Mouse (Mus musculus): Measurements from ENCODE around the gene Eid3. TPM values are rescaled to one million over a fixed set of nuclear protein-coding genes. Genes with fewer than 3 reads are reported as not detected.
A peak's percentile ranks its signal among the peaks of the same experiment; 100 is the strongest.

Eid3 gene
- polyA plus RNA-seq, 1 experiment from 2014 or later = 0.37 TPM

DNA sequence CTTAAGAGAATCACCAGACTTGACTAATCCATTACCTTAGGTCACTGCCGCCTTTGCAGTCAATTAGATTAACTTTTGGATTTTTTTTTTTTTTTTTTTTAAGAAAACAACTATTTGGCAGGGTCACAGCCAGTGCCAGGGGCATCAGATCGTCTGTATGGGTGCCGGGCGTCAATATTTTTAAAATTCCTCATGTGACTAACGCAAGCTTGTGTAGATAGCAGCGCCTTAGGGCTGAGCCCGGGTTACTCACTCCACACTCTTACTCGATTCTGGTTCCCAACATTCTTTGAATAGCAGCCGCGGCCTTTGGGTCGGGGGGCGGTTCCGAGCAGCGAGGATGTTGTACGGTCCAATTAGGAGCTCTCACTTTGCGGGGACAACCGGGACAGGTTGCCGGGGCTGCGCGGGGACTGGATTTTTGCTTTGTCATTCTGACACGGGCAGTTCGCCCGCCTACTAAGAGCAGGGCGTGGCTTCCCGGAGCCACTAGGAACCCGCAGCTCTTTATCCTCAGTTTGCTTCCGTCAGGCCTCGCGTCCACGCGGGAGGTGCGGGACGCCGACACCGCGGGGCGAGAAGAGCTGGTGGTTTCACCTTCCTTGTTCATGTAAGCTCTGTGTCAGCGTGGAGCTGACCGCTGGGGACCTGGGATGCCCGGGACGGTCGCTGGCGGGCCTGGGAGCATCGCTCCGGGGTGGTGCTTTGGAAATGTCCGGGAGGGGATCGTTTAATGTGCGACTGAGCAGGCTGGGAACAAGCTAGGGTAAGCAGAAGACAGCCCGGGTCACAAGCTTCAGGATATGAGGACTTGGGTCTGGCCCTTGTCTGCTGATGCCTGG, 7.5 kb upstream of the Eid3 start:
- Histone ChIP-seq H3K9me3 (ENCODE audit: control insufficient read depth, low read length) (no peaks in the 10 kb centered on the region), H3K4me3 (replicated peaks; ENCODE audit: low read length) (peak overlapping the region; percentile 69), H3K36me3 (ENCODE audit: control insufficient read depth, insufficient read depth) (no peaks in the 10 kb centered on the region), H3K4me1 (replicated peaks; ENCODE audit: control insufficient read depth, insufficient read depth, low read length) (peaks cover 26% of the 10 kb centered on the region), H3K27me3 (replicated peaks; ENCODE audit: control insufficient read depth, insufficient read depth, low read length) (no peaks in the 10 kb centered on the region), H3K9ac (replicated peaks; ENCODE audit: low read depth, low read length) (peak overlapping the region; percentile 95), H3K4me2 (ENCODE audit: low read length) (peak overlapping the region; percentile 77), H3K27ac (ENCODE audit: low read length) (peak overlapping the region; percentile 87)
- under 1% methylated on average over 49 of the region's 49 CpGs for WGBS
- ATAC-seq = peak; percentile 84

DNA sequence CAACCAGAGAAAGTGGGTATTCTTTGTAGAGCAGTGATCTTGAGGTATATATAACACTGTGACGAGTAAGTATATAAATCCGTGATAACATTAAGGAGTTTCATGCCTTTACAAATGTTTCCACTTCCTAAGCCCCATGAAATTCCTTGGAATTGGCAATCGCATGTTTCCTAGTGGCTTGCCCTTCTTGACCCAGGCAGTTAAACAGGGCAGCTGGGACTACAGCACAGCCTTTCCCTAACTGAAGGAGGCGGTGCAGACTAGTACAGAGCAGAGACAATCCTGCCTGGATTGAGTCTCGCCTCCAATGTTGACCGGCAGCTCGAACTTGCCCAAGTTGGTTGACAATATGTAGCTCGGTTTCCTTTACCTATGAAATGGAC, 6.9 kb upstream of the Eid3 start:
- WGBS = 0% methylated on average over 8 of the region's 8 CpGs
- no peaks in the 10 kb centered on the region for H3K27me3 ChIP-seq (replicated peaks; ENCODE audit: control insufficient read depth, insufficient read depth, low read length)
- peak; percentile 62 for ATAC-seq

DNA sequence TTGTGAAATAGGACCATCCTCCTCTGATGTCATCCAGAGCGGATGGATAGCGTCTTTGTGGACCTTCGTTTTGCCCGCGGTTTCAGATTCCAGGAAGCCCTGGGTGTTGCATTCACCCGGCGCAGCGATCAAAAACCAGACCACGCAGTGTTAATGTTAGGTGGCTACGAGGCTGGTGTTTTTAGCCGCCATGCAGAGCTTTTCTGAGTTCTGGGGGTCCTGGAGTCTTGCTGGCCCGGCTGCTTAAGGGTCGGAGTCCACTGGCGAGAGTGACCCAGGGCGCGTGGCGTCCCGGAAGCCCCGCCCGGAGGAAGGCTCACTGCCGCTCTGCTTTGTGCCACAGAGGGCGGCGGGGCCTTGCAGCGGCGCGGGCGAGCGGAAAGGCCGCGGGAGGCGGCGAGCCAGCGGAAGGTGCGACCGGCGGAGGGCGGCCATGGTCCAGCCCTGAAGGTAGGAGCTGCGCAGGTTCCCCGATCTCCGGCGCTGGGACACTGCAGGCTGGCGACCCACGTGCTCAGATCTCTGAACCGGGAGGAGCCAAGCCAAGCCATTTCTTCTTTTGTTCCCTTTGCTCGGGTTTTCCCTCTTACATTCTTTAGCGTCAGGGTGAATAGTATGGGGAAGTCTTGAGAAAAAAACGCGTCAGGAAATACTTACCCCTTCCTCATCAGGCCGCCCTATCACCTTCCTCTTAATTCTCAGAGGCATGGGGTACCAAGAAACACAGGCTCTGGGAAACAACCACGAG, 6.1 kb upstream of the Eid3 start:
- no peaks in the 10 kb centered on the region for H3K9me3 ChIP-seq (ENCODE audit: control insufficient read depth, low read length)
- H3K4me3 ChIP-seq (replicated peaks; ENCODE audit: low read length) = peak overlapping the region; percentile 69
- H3K4me2 ChIP-seq (ENCODE audit: low read length) = peak overlapping the region; percentile 77
- no peaks in the 10 kb centered on the region for H3K27me3 ChIP-seq (replicated peaks; ENCODE audit: control insufficient read depth, insufficient read depth, low read length)
- peaks cover 26% of the 10 kb centered on the region for H3K4me1 ChIP-seq (replicated peaks; ENCODE audit: control insufficient read depth, insufficient read depth, low read length)
- no peaks in the 10 kb centered on the region for H3K36me3 ChIP-seq (ENCODE audit: control insufficient read depth, insufficient read depth)
- ATAC-seq = peak; percentile 48
- H3K27ac ChIP-seq (ENCODE audit: low read length) = peak overlapping the region; percentile 91
- WGBS = under 1% methylated on average over 44 of the region's 50 CpGs
- peak overlapping the region; percentile 95 for H3K9ac ChIP-seq (replicated peaks; ENCODE audit: low read depth, low read length)

More for the DNA sequence above, 6.9 kb upstream of the Eid3 start:
- Histone ChIP-seq H3K4me3 (replicated peaks; ENCODE audit: low read length) (peak overlapping the region; percentile 69), H3K36me3 (ENCODE audit: control insufficient read depth, insufficient read depth) (no peaks in the 10 kb centered on the region), H3K4me1 (replicated peaks; ENCODE audit: control insufficient read depth, insufficient read depth, low read length) (peaks cover 26% of the 10 kb centered on the region), H3K9ac (replicated peaks; ENCODE audit: low read depth, low read length) (peak overlapping the region; percentile 95), H3K27ac (ENCODE audit: low read length) (peak overlapping the region; percentile 87), H3K9me3 (ENCODE audit: control insufficient read depth, low read length) (no peaks in the 10 kb centered on the region), H3K4me2 (ENCODE audit: low read length) (peak overlapping the region; percentile 77)

DNA sequence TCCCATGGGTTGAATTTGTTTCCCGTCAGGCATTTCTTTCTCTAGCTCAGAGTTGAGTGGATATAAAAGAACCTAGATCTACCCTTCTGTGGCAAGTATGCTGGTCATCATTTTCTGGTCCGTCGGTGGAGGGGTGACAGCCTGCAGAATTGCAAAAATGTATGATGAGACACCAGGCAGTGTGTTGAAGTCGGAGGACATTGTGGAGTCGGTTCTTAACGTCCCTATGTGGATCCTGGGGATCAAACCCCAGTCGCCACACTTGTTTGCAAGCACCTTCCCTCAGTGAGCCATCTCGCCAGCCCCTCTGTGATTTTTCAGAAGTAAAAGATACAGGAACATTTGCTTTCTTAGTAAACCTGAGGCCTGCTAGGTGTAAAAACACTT, 5.5 kb upstream of the Eid3 start:
- Histone ChIP-seq H3K27me3 (replicated peaks; ENCODE audit: control insufficient read depth, insufficient read depth, low read length) (no peaks in the 10 kb centered on the region), H3K27ac (ENCODE audit: low read length) (peak overlapping the region; percentile 91), H3K4me2 (ENCODE audit: low read length) (peak overlapping the region; percentile 77), H3K36me3 (ENCODE audit: control insufficient read depth, insufficient read depth) (no peaks in the 10 kb centered on the region), H3K9ac (replicated peaks; ENCODE audit: low read depth, low read length) (peak overlapping the region; percentile 95), H3K9me3 (ENCODE audit: control insufficient read depth, low read length) (no peaks in the 10 kb centered on the region), H3K4me3 (replicated peaks; ENCODE audit: low read length) (peak overlapping the region; percentile 69), H3K4me1 (replicated peaks; ENCODE audit: control insufficient read depth, insufficient read depth, low read length) (peaks cover 26% of the 10 kb centered on the region)
- ATAC-seq = no peak
- WGBS = 3% methylated on average over 8 of the region's 8 CpGs

DNA sequence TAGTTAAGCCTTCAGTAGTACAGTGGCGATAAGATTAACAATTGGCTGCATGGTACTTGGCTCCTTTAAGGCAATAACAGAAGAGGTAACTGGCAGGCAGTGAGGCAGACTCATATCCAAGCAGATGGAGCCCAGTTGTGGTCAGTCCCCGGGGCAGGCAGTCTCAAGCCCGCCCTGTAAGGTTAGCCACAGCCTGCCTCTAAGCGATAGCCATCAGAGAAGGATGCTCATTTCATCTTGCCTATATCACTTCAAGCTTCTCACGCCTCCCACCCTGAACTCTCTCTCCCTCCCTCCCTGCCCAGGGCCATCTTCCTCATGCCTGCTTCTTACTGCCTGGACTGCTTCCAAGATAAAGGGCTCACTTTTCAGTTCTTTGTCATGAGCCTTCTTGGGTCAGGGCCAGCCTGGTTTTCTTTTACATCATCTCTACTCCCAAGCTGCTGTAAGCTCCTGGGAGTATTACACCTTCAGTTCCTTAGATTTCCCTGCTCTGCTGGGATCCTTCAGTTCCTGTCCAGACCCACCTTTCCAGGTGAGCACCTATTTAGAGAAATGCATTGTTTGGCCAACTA, 3.2 kb upstream of the Eid3 start:
- H3K9ac ChIP-seq (replicated peaks; ENCODE audit: low read depth, low read length) = no peak overlapping the region
- no peak for ATAC-seq

DNA sequence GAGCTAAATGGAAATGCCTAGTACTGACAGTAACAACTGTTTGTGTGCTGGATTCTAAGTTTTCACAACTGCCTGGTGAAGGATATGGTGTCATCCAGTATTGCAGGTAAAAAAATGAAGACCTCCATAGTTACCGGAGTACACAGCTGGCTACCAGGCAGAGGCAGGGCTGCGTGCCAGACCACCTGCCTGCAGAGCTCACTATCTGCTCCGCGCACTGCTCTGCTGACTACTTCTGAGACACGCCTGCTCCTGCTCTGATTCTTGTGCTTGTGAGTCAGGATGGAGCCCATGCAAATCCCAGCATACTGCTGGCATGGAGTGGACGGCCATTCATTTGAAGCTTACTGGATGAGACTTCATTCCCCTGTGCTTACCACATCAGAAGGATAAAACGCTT, 2.6 kb upstream of the Eid3 start:
- no peak overlapping the region for H3K9ac ChIP-seq (replicated peaks; ENCODE audit: low read depth, low read length)
- no peak overlapping the region for H3K4me3 ChIP-seq (replicated peaks; ENCODE audit: low read length)
- peaks cover 26% of the 10 kb centered on the region for H3K4me1 ChIP-seq (replicated peaks; ENCODE audit: control insufficient read depth, insufficient read depth, low read length)
- no peak overlapping the region for H3K4me2 ChIP-seq (ENCODE audit: low read length)
- no peak overlapping the region for H3K27ac ChIP-seq (ENCODE audit: low read length)
- ATAC-seq = no peak
- H3K27me3 ChIP-seq (replicated peaks; ENCODE audit: control insufficient read depth, insufficient read depth, low read length) = no peaks in the 10 kb centered on the region
- no peaks in the 10 kb centered on the region for H3K9me3 ChIP-seq (ENCODE audit: control insufficient read depth, low read length)
- 61% methylated on average over 7 of the region's 7 CpGs for WGBS
- H3K36me3 ChIP-seq (ENCODE audit: control insufficient read depth, insufficient read depth) = no peaks in the 10 kb centered on the region

More for the DNA sequence above, 3.2 kb upstream of the Eid3 start:
- Histone ChIP-seq H3K27me3 (replicated peaks; ENCODE audit: control insufficient read depth, insufficient read depth, low read length) (no peaks in the 10 kb centered on the region), H3K36me3 (ENCODE audit: control insufficient read depth, insufficient read depth) (no peaks in the 10 kb centered on the region), H3K4me3 (replicated peaks; ENCODE audit: low read length) (no peak overlapping the region), H3K4me1 (replicated peaks; ENCODE audit: control insufficient read depth, insufficient read depth, low read length) (peaks cover 26% of the 10 kb centered on the region), H3K27ac (ENCODE audit: low read length) (no peak overlapping the region), H3K4me2 (ENCODE audit: low read length) (peak overlapping the region; percentile 12), H3K9me3 (ENCODE audit: control insufficient read depth, low read length) (no peaks in the 10 kb centered on the region)
- WGBS = 50% methylated on average over 5 of the region's 5 CpGs

DNA sequence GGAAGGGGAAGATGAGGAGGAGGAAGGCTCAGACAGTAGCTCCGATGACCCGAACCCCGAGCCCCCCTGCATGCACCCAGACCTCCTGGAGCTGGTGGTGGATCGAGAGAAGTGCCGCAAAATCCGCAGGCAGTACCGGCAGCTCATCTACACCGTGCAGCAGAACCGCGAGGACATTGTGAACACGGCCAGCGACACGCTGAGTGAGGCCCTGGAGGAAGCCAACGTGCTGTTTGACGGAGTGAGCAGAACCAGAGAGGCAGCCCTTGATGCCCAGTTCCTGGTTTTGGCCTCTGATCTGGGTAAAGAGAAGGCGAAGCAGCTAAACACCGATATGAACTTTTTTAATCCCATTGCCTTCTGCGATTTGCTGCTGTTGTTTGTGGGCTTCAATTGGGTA, 406 bp downstream of the Eid3 start:
- Histone ChIP-seq H3K36me3 (ENCODE audit: control insufficient read depth, insufficient read depth) (no peaks in the 10 kb centered on the region), H3K4me2 (ENCODE audit: low read length) (no peak overlapping the region), H3K9ac (replicated peaks; ENCODE audit: low read depth, low read length) (no peak overlapping the region), H3K9me3 (ENCODE audit: control insufficient read depth, low read length) (no peaks in the 10 kb centered on the region), H3K27ac (ENCODE audit: low read length) (no peak overlapping the region), H3K27me3 (replicated peaks; ENCODE audit: control insufficient read depth, insufficient read depth, low read length) (no peaks in the 10 kb centered on the region), H3K4me3 (replicated peaks; ENCODE audit: low read length) (no peak overlapping the region), H3K4me1 (replicated peaks; ENCODE audit: control insufficient read depth, insufficient read depth, low read length) (peaks cover 21% of the 10 kb centered on the region)
- WGBS = 81% methylated on average over 18 of the region's 18 CpGs
- ATAC-seq = no peak

DNA sequence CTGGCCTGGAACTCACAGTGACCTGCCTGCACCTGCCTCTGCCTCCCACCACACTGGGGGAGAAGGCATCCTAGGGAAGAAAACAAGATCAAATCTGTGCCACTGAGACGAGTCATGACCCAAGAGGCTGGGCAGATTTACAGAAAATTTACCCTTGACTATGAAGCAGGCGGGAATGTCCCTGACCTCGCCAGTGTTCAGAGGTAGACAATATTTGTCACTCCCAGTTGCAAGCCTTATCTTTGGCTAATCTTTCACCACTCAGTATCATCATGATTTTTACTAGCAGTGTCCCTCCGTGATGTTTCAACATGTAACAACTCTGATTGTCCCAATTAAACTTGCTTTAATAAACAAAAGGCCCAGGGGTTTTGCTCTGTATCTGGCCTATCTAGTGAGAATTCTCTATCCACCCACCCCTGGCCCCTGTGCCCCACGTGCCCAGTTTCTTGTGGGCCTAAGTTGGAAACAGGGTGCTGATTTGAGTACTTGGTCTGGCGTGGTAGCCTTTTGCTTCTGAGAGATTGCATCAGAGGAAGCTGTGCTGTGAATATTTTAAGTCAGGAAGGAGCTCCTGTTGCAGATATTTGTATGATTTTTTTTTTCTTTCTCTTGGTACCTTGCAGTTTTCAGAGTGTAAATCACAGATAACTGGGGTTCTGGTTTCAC, 2.1 kb downstream of the Eid3 start:
- peaks cover 4% of the 10 kb centered on the region for H3K4me1 ChIP-seq (replicated peaks; ENCODE audit: control insufficient read depth, insufficient read depth, low read length)
- no peak overlapping the region for H3K4me2 ChIP-seq (ENCODE audit: low read length)
- no peaks in the 10 kb centered on the region for H3K27me3 ChIP-seq (replicated peaks; ENCODE audit: control insufficient read depth, insufficient read depth, low read length)
- no peaks in the 10 kb centered on the region for H3K9me3 ChIP-seq (ENCODE audit: control insufficient read depth, low read length)
- 88% methylated on average over 6 of the region's 6 CpGs for WGBS
- H3K27ac ChIP-seq (ENCODE audit: low read length) = no peak overlapping the region
- H3K4me3 ChIP-seq (replicated peaks; ENCODE audit: low read length) = no peak overlapping the region
- no peak for ATAC-seq
- H3K9ac ChIP-seq (replicated peaks; ENCODE audit: low read depth, low read length) = no peak overlapping the region
- no peaks in the 10 kb centered on the region for H3K36me3 ChIP-seq (ENCODE audit: control insufficient read depth, insufficient read depth)

DNA sequence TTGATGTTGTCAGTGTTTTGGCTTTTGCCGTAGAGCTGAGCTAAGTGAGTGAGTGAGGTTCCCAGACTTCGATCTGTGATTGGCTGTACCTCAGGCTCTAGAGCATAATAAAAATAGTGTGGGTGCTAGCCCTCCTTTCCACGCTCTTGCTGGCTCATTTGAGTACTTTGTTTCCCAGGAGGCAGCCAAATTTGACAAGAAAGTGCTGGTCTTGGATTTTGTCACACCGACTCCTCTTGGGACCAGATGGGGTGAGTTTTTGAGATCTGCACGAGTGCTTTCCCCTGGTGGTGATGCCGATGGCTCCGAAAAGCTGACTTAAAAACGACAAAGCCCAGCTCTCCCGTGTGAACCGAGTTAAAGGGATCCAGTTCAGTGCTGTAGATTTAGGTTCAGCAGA, 9.0 kb downstream of the Eid3 start:
- Histone ChIP-seq H3K36me3 (ENCODE audit: control insufficient read depth, insufficient read depth) (peaks cover 42% of the 10 kb centered on the region), H3K9me3 (ENCODE audit: control insufficient read depth, low read length) (no peaks in the 10 kb centered on the region), H3K4me3 (replicated peaks; ENCODE audit: low read length) (no peak overlapping the region), H3K4me2 (ENCODE audit: low read length) (no peak overlapping the region), H3K4me1 (replicated peaks; ENCODE audit: control insufficient read depth, insufficient read depth, low read length) (no peaks in the 10 kb centered on the region), H3K27ac (ENCODE audit: low read length) (no peak overlapping the region), H3K9ac (replicated peaks; ENCODE audit: low read depth, low read length) (no peak overlapping the region), H3K27me3 (replicated peaks; ENCODE audit: control insufficient read depth, insufficient read depth, low read length) (no peaks in the 10 kb centered on the region)
- 89% methylated on average over 10 of the region's 10 CpGs for WGBS
- ATAC-seq = no peak

All from forebrain, embryonic 16.5 days (tissue).